Mouse (Mus musculus): ENCODE results near the gene Slc37a1. TPM values are rescaled to one million over a fixed set of nuclear protein-coding genes. Genes with fewer than 3 reads are reported as not detected.

The Slc37a1 gene
- polyA plus RNA-seq, 1 experiment from 2014 or later, result 10.5 TPM

- no peak overlapping the region for H3K4me2 ChIP-seq (ENCODE audit: low read depth, low read length)
- peaks cover 27% of the 10 kb centered on the region for H3K4me1 ChIP-seq (ENCODE audit: control insufficient read depth, insufficient read depth, low read length)
- ATAC-seq (replicated peaks; ENCODE audit: extremely low read depth, insufficient read depth, low FRiP score), result no peak
- H3K4me3 ChIP-seq (ENCODE audit: low read length), result no peak overlapping the region
- no peaks in the 10 kb centered on the region for H3K9me3 ChIP-seq (replicated peaks; ENCODE audit: control insufficient read depth, low read length)
- 78% methylated on average over 15 of the region's 15 CpGs for WGBS
- H3K9ac ChIP-seq (ENCODE audit: low read length), result no peak overlapping the region
- H3K36me3 ChIP-seq (ENCODE audit: control insufficient read depth, insufficient read depth), result no peaks in the 10 kb centered on the region
- H3K27ac ChIP-seq (ENCODE audit: low read length), result no peak overlapping the region
- H3K27me3 ChIP-seq (ENCODE audit: control insufficient read depth, insufficient read depth, low read length), result no peaks in the 10 kb centered on the region; the same call in 1 of the 2 replicates
Observed at GRCm38 (mm10) chr17:31294363-31295214, 8.0 kb downstream of the Slc37a1 start.

- peak; percentile 14; the same call in 1 of the 2 replicates for ATAC-seq (replicated peaks; ENCODE audit: extremely low read depth, insufficient read depth, low FRiP score)
Observed at GRCm38 (mm10) chr17:31295215-31295891, 8.8 kb downstream of the Slc37a1 start.

GRCm38 (mm10) chr17:31295892-31296781, 9.5 kb downstream of the Slc37a1 start:
- no peaks in the 10 kb centered on the region for H3K36me3 ChIP-seq (ENCODE audit: control insufficient read depth, insufficient read depth)
- peak; percentile 62 for ATAC-seq (replicated peaks; ENCODE audit: extremely low read depth, insufficient read depth, low FRiP score)
- H3K27me3 ChIP-seq (ENCODE audit: control insufficient read depth, insufficient read depth, low read length), result no peaks in the 10 kb centered on the region; the same call in 1 of the 2 replicates
- peak overlapping the region; percentile 71 for H3K27ac ChIP-seq (ENCODE audit: low read length)
- peak overlapping the region; percentile 63 for H3K4me3 ChIP-seq (ENCODE audit: low read length)
- no peaks in the 10 kb centered on the region for H3K9me3 ChIP-seq (replicated peaks; ENCODE audit: control insufficient read depth, low read length)
- peak overlapping the region; percentile 70 for H3K4me2 ChIP-seq (ENCODE audit: low read depth, low read length)
- H3K4me1 ChIP-seq (ENCODE audit: control insufficient read depth, insufficient read depth, low read length), result peaks cover 27% of the 10 kb centered on the region
- H3K9ac ChIP-seq (ENCODE audit: low read length), result peak overlapping the region; percentile 63
- under 1% methylated on average over 63 of the region's 68 CpGs for WGBS

More at GRCm38 (mm10) chr17:31295215-31295891, 8.8 kb downstream of the Slc37a1 start:
- peak overlapping the region; percentile 63 for H3K4me3 ChIP-seq (ENCODE audit: low read length)
- peak overlapping the region; percentile 70 for H3K4me2 ChIP-seq (ENCODE audit: low read depth, low read length)
- no peaks in the 10 kb centered on the region for H3K9me3 ChIP-seq (replicated peaks; ENCODE audit: control insufficient read depth, low read length)
- no peaks in the 10 kb centered on the region for H3K36me3 ChIP-seq (ENCODE audit: control insufficient read depth, insufficient read depth)
- WGBS, result 24% methylated on average over 25 of the region's 25 CpGs
- no peak overlapping the region for H3K27ac ChIP-seq (ENCODE audit: low read length)
- H3K9ac ChIP-seq (ENCODE audit: low read length), result peak overlapping the region; percentile 63
- no peaks in the 10 kb centered on the region; the same call in 1 of the 2 replicates for H3K27me3 ChIP-seq (ENCODE audit: control insufficient read depth, insufficient read depth, low read length)
- peaks cover 27% of the 10 kb centered on the region for H3K4me1 ChIP-seq (ENCODE audit: control insufficient read depth, insufficient read depth, low read length)

- Histone ChIP-seq H3K9ac (ENCODE audit: low read length) (peak overlapping the region; percentile 63), H3K4me1 (ENCODE audit: control insufficient read depth, insufficient read depth, low read length) (peaks cover 27% of the 10 kb centered on the region), H3K36me3 (ENCODE audit: control insufficient read depth, insufficient read depth) (no peaks in the 10 kb centered on the region), H3K27me3 (ENCODE audit: control insufficient read depth, insufficient read depth, low read length) (no peaks in the 10 kb centered on the region; the same call in 1 of the 2 replicates), H3K4me3 (ENCODE audit: low read length) (peak overlapping the region; percentile 63), H3K27ac (ENCODE audit: low read length) (peak overlapping the region; percentile 71), H3K4me2 (ENCODE audit: low read depth, low read length) (peak overlapping the region; percentile 70), H3K9me3 (replicated peaks; ENCODE audit: control insufficient read depth, low read length) (no peaks in the 10 kb centered on the region)
- ATAC-seq (replicated peaks; ENCODE audit: extremely low read depth, insufficient read depth, low FRiP score), result peak; percentile 30; the same call in 1 of the 2 replicates
- WGBS, result 5% methylated on average over 7 of the region's 7 CpGs
Observed at GRCm38 (mm10) chr17:31297521-31297939, 10.9 kb downstream of the Slc37a1 start.

- Histone ChIP-seq H3K4me2 (ENCODE audit: low read depth, low read length) (no peak overlapping the region), H3K27ac (ENCODE audit: low read length) (peak overlapping the region; percentile 9; the same call in 1 of the 2 replicates), H3K9me3 (replicated peaks; ENCODE audit: control insufficient read depth, low read length) (no peaks in the 10 kb centered on the region)
Observed at GRCm38 (mm10) chr17:31298419-31299209, 12.0 kb downstream of the Slc37a1 start.

GRCm38 (mm10) chr17:31299981-31300380, 13.4 kb downstream of the Slc37a1 start:
- Histone ChIP-seq H3K4me3 (ENCODE audit: low read length) (no peak overlapping the region), H3K27ac (ENCODE audit: low read length) (no peak overlapping the region), H3K9me3 (replicated peaks; ENCODE audit: control insufficient read depth, low read length) (no peaks in the 10 kb centered on the region), H3K27me3 (ENCODE audit: control insufficient read depth, insufficient read depth, low read length) (no peaks in the 10 kb centered on the region; the same call in 1 of the 2 replicates), H3K36me3 (ENCODE audit: control insufficient read depth, insufficient read depth) (no peaks in the 10 kb centered on the region), H3K9ac (ENCODE audit: low read length) (no peak overlapping the region), H3K4me1 (ENCODE audit: control insufficient read depth, insufficient read depth, low read length) (peaks cover 31% of the 10 kb centered on the region), H3K4me2 (ENCODE audit: low read depth, low read length) (no peak overlapping the region)
- ATAC-seq (replicated peaks; ENCODE audit: extremely low read depth, insufficient read depth, low FRiP score), result no peak
- 82% methylated on average over 4 of the region's 4 CpGs for WGBS

More at GRCm38 (mm10) chr17:31298419-31299209, 12.0 kb downstream of the Slc37a1 start:
- H3K9ac ChIP-seq (ENCODE audit: low read length), result no peak overlapping the region
- no peaks in the 10 kb centered on the region; the same call in 1 of the 2 replicates for H3K27me3 ChIP-seq (ENCODE audit: control insufficient read depth, insufficient read depth, low read length)
- peaks cover 27% of the 10 kb centered on the region for H3K4me1 ChIP-seq (ENCODE audit: control insufficient read depth, insufficient read depth, low read length)
- H3K36me3 ChIP-seq (ENCODE audit: control insufficient read depth, insufficient read depth), result no peaks in the 10 kb centered on the region
- WGBS, result 53% methylated on average over 6 of the region's 6 CpGs
- no peak overlapping the region for H3K4me3 ChIP-seq (ENCODE audit: low read length)
- no peak for ATAC-seq (replicated peaks; ENCODE audit: extremely low read depth, insufficient read depth, low FRiP score)

GRCm38 (mm10) chr17:31300736-31301135, 14.1 kb downstream of the Slc37a1 start:
- H3K36me3 ChIP-seq (ENCODE audit: control insufficient read depth, insufficient read depth), result no peaks in the 10 kb centered on the region
- no peak overlapping the region for H3K4me2 ChIP-seq (ENCODE audit: low read depth, low read length)
- H3K4me1 ChIP-seq (ENCODE audit: control insufficient read depth, insufficient read depth, low read length), result peaks cover 32% of the 10 kb centered on the region
- H3K9me3 ChIP-seq (replicated peaks; ENCODE audit: control insufficient read depth, low read length), result no peaks in the 10 kb centered on the region
- ATAC-seq (replicated peaks; ENCODE audit: extremely low read depth, insufficient read depth, low FRiP score), result no peak
- H3K9ac ChIP-seq (ENCODE audit: low read length), result no peak overlapping the region
- no peak overlapping the region for H3K27ac ChIP-seq (ENCODE audit: low read length)
- 58% methylated on average over 3 of the region's 3 CpGs for WGBS
- no peaks in the 10 kb centered on the region for H3K27me3 ChIP-seq (ENCODE audit: control insufficient read depth, insufficient read depth, low read length)
- no peak overlapping the region for H3K4me3 ChIP-seq (ENCODE audit: low read length)

GRCm38 (mm10) chr17:31303401-31303800, 16.8 kb downstream of the Slc37a1 start:
- H3K4me2 ChIP-seq (ENCODE audit: low read depth, low read length), result no peak overlapping the region
- no peaks in the 10 kb centered on the region for H3K27me3 ChIP-seq (ENCODE audit: control insufficient read depth, insufficient read depth, low read length)
- ATAC-seq (replicated peaks; ENCODE audit: extremely low read depth, insufficient read depth, low FRiP score), result no peak
- H3K4me1 ChIP-seq (ENCODE audit: control insufficient read depth, insufficient read depth, low read length), result peaks cover 19% of the 10 kb centered on the region
- no peak overlapping the region for H3K4me3 ChIP-seq (ENCODE audit: low read length)
- H3K36me3 ChIP-seq (ENCODE audit: control insufficient read depth, insufficient read depth), result no peaks in the 10 kb centered on the region
- 87% methylated on average over 4 of the region's 4 CpGs for WGBS
- no peaks in the 10 kb centered on the region for H3K9me3 ChIP-seq (replicated peaks; ENCODE audit: control insufficient read depth, low read length)
- H3K27ac ChIP-seq (ENCODE audit: low read length), result no peak overlapping the region
- no peak overlapping the region for H3K9ac ChIP-seq (ENCODE audit: low read length)

Data from heart, embryonic 16.5 days (tissue).